Mouse (Mus musculus) liver, embryonic 12.5 days (tissue): ENCODE results near the gene Spsb2. TPM values are rescaled to one million over a fixed set of nuclear protein-coding genes. Genes with fewer than 3 reads are reported as not detected.

Experiments
- ATAC-seq: fragments of 200-750 bp; cut with Nextera tagmentation; 2 replicates; pipeline ENCODE4 v1.8.0; 2017; ENCODE audit warnings: moderate number of reproducible peaks, mild to moderate bottlenecking, moderate library complexity
- H3K27ac ChIP-seq: fragments of 300-500 bp; sonication (generic); 2 replicates; pipeline ENCODE4 v1.5.1; 2016; ENCODE audit warnings: mild to moderate bottlenecking
- H3K27me3 ChIP-seq: fragments of 300-500 bp; sonication (generic); replicated peaks from 2 replicates; pipeline ENCODE4 v1.6.1; 2016; ENCODE audit warnings: mild to moderate bottlenecking, moderate library complexity
- H3K36me3 ChIP-seq: fragments of 300-500 bp; sonication (generic); 2 replicates; pipeline ENCODE4 v1.6.1; 2016; ENCODE audit warnings: mild to moderate bottlenecking, moderate library complexity
- H3K4me1 ChIP-seq: fragments of 300-500 bp; sonication (generic); 2 replicates; pipeline ENCODE4 v1.6.1; 2016
- H3K4me2 ChIP-seq: fragments of 300-500 bp; sonication (generic); 2 replicates; pipeline ENCODE4 v1.6.1; 2016; ENCODE audit warnings: mild to moderate bottlenecking, moderate library complexity
- H3K4me3 ChIP-seq: fragments of 300-500 bp; sonication (generic); 2 replicates; pipeline ENCODE4 v1.5.1; 2016; ENCODE audit warnings: mild to moderate bottlenecking, moderate library complexity
- H3K9ac ChIP-seq: fragments of 300-500 bp; sonication (generic); 2 replicates; pipeline ENCODE4 v1.6.1; 2016; ENCODE audit warnings: mild to moderate bottlenecking, moderate library complexity
- H3K9me3 ChIP-seq: fragments of 300-500 bp; sonication (generic); replicated peaks from 2 replicates; pipeline ENCODE4 v1.6.1; 2016; ENCODE audit warnings: mild to moderate bottlenecking, moderate library complexity
- WGBS: fragments of 180-500 bp; shearing (Covaris S2); methylation state at CpG from one replicate; pipeline ENCODE4 v1.1.7; 2016; ENCODE audit not compliant: insufficient replicate concordance; 5-methylcytosine and 5-hydroxymethylcytosine counted together
- polyA plus RNA-seq: library from polyadenylated mRNA; unstranded; fragments of >200 nt; fragmentation: Nextera tagmentation; extraction: Ambion mirVana; gene quantifications from 2 replicates; pipeline ENCODE4 v1.2.1, GENCODE M21; 2016

Spsb2 gene
- 9.9 and 10.8 TPM in 2 replicates for polyA plus RNA-seq

GRCm38 (mm10) chr6:124808358-124809012 lies at the start of gene Spsb2:
TSS of gene Spsb2 (plus strand) at chr6:124808661.
- H3K4me2 ChIP-seq = peak within 1 kb of the TSS; percentile 93
- peaks cover 85% of the 10 kb centered on the region for H3K4me1 ChIP-seq
- no peaks in the 10 kb centered on the region for H3K27me3 ChIP-seq
- H3K9me3 ChIP-seq = no peaks in the 10 kb centered on the region
- peaks cover 32% of the 10 kb centered on the region for H3K36me3 ChIP-seq
- 3% methylated on average over 29 of the region's 29 CpGs for WGBS
- H3K4me3 ChIP-seq = peak within 1 kb of the TSS; percentile 72
- peak; percentile 63 for ATAC-seq
- H3K9ac ChIP-seq = peak within 1 kb of the TSS; percentile 84
- peak within 1 kb of the TSS; percentile 95 for H3K27ac ChIP-seq

GRCm38 (mm10) chr6:124758849-124759232 lies 49.6 kb upstream of the Spsb2 start:
- Histone ChIP-seq H3K27ac (no peak overlapping the region), H3K27me3 (peaks cover 98% of the 10 kb centered on the region)

GRCm38 (mm10) chr6:124759259-124759658 lies 49.2 kb upstream of the Spsb2 start:
- Histone ChIP-seq H3K4me1 (peaks cover 36% of the 10 kb centered on the region), H3K4me3 (no peak overlapping the region), H3K9me3 (no peaks in the 10 kb centered on the region), H3K27ac (no peak overlapping the region), H3K4me2 (0 out of 2 replicates have a peak overlapping the region, but pooled peaks have one; percentile 25), H3K27me3 (peaks cover 98% of the 10 kb centered on the region), H3K36me3 (no peaks in the 10 kb centered on the region), H3K9ac (0 out of 2 replicates have a peak overlapping the region, but pooled peaks have one; percentile 8)
- whole genome bisulfite sequencing = 6% methylated on average over 5 of the region's 5 CpGs
- ATAC-seq = no peak

More at GRCm38 (mm10) chr6:124758849-124759232, 49.6 kb upstream of the Spsb2 start:
- no peak overlapping the region for H3K4me3 ChIP-seq
- peaks cover 40% of the 10 kb centered on the region for H3K4me1 ChIP-seq
- 0 out of 2 replicates have a peak overlapping the region, but pooled peaks have one; percentile 8 for H3K9ac ChIP-seq
- 0 out of 2 replicates have a peak overlapping the region, but pooled peaks have one; percentile 25 for H3K4me2 ChIP-seq
- H3K9me3 ChIP-seq = no peaks in the 10 kb centered on the region
- no peak for ATAC-seq
- WGBS = 40% methylated on average over 2 of the region's 2 CpGs
- H3K36me3 ChIP-seq = no peaks in the 10 kb centered on the region

- WGBS = 76% methylated on average over 7 of the region's 7 CpGs
Observed at GRCm38 (mm10) chr6:124765951-124766350, 42.5 kb upstream of the Spsb2 start.

GRCm38 (mm10) chr6:124767536-124767919 lies 40.9 kb upstream of the Spsb2 start:
- H3K4me3 ChIP-seq = no peak overlapping the region
- ATAC-seq = no peak
- peaks cover 92% of the 10 kb centered on the region for H3K27me3 ChIP-seq
- WGBS = 68% methylated on average over 4 of the region's 4 CpGs
- no peak overlapping the region for H3K9ac ChIP-seq
- 0 out of 2 replicates have a peak overlapping the region, but pooled peaks have one; percentile 3 for H3K4me2 ChIP-seq
- H3K4me1 ChIP-seq = peaks cover 29% of the 10 kb centered on the region
- no peaks in the 10 kb centered on the region for H3K36me3 ChIP-seq
- H3K27ac ChIP-seq = no peak overlapping the region
- H3K9me3 ChIP-seq = no peaks in the 10 kb centered on the region

More at GRCm38 (mm10) chr6:124765951-124766350, 42.5 kb upstream of the Spsb2 start:
- ATAC-seq = no peak
- Histone ChIP-seq H3K4me2 (no peak overlapping the region), H3K36me3 (no peaks in the 10 kb centered on the region), H3K9me3 (no peaks in the 10 kb centered on the region), H3K27ac (no peak overlapping the region), H3K27me3 (peaks cover 95% of the 10 kb centered on the region), H3K9ac (no peak overlapping the region), H3K4me1 (peaks cover 29% of the 10 kb centered on the region), H3K4me3 (no peak overlapping the region)

- Histone ChIP-seq H3K4me3 (peak overlapping the region; percentile 53), H3K9ac (no peak overlapping the region), H3K36me3 (no peaks in the 10 kb centered on the region), H3K4me1 (peaks cover 29% of the 10 kb centered on the region), H3K4me2 (peak overlapping the region; percentile 75), H3K27me3 (peaks cover 92% of the 10 kb centered on the region), H3K9me3 (no peaks in the 10 kb centered on the region), H3K27ac (no peak overlapping the region)
- peak; percentile 30 for ATAC-seq
- WGBS = 22% methylated on average over 19 of the region's 19 CpGs
Observed at GRCm38 (mm10) chr6:124767920-124768703, 40.3 kb upstream of the Spsb2 start.

- no peak for ATAC-seq
- no peaks in the 10 kb centered on the region for H3K9me3 ChIP-seq
- peaks cover 29% of the 10 kb centered on the region for H3K4me1 ChIP-seq
- peaks cover 92% of the 10 kb centered on the region for H3K27me3 ChIP-seq
- H3K36me3 ChIP-seq = no peaks in the 10 kb centered on the region
- H3K4me3 ChIP-seq = peak overlapping the region; percentile 53
- H3K27ac ChIP-seq = no peak overlapping the region
- peak overlapping the region; percentile 75 for H3K4me2 ChIP-seq
- no peak overlapping the region for H3K9ac ChIP-seq
- 2% methylated on average over 9 of the region's 9 CpGs for WGBS
Observed at GRCm38 (mm10) chr6:124768704-124769044, 39.8 kb upstream of the Spsb2 start.

GRCm38 (mm10) chr6:124769101-124769765 lies 39.2 kb upstream of the Spsb2 start, which contains the start of gene Eno2:
TSS of gene Eno2 (minus strand) at chr6:124769673.
- Histone ChIP-seq H3K4me1 (peaks cover 29% of the 10 kb centered on the region), H3K36me3 (no peaks in the 10 kb centered on the region), H3K4me2 (peak within 1 kb of the TSS; percentile 75), H3K27ac (no peak within 1 kb of the TSS), H3K27me3 (peaks cover 89% of the 10 kb centered on the region), H3K9me3 (no peaks in the 10 kb centered on the region), H3K4me3 (peak within 1 kb of the TSS; percentile 53), H3K9ac (peak within 1 kb of the TSS; percentile 44; the same call in 1 of the 2 replicates)
- ATAC-seq = peak; percentile 35; the same call in 1 of the 2 replicates
- 2% methylated on average over 54 of the region's 54 CpGs for WGBS

- Histone ChIP-seq H3K4me2 (peak overlapping the region; percentile 75), H3K4me1 (peaks cover 29% of the 10 kb centered on the region), H3K36me3 (no peaks in the 10 kb centered on the region), H3K27ac (no peak overlapping the region), H3K9ac (no peak overlapping the region), H3K4me3 (peak overlapping the region; percentile 53; the same call in 1 of the 2 replicates), H3K27me3 (peaks cover 87% of the 10 kb centered on the region), H3K9me3 (no peaks in the 10 kb centered on the region)
- no peak for ATAC-seq
- WGBS = 23% methylated on average over 7 of the region's 7 CpGs
Observed at GRCm38 (mm10) chr6:124770013-124770412, 38.4 kb upstream of the Spsb2 start.

- H3K4me1 ChIP-seq = peaks cover 29% of the 10 kb centered on the region
- peaks cover 86% of the 10 kb centered on the region for H3K27me3 ChIP-seq
- H3K4me3 ChIP-seq = no peak overlapping the region
- H3K4me2 ChIP-seq = no peak overlapping the region
- H3K36me3 ChIP-seq = no peaks in the 10 kb centered on the region
- H3K9me3 ChIP-seq = no peaks in the 10 kb centered on the region
- H3K27ac ChIP-seq = no peak overlapping the region
- ATAC-seq = no peak
- 65% methylated on average over 15 of the region's 15 CpGs for WGBS
- no peak overlapping the region for H3K9ac ChIP-seq
Observed at GRCm38 (mm10) chr6:124770511-124770910, 38.0 kb upstream of the Spsb2 start.

GRCm38 (mm10) chr6:124779222-124779983 lies 29.1 kb upstream of the Spsb2 start, which contains the start of gene Lrrc23:
TSS of gene Lrrc23 (minus strand) at chr6:124779727.
- Histone ChIP-seq H3K4me2 (peak within 1 kb of the TSS; percentile 52), H3K27ac (no peak within 1 kb of the TSS), H3K36me3 (no peaks in the 10 kb centered on the region), H3K9ac (no peak within 1 kb of the TSS), H3K9me3 (no peaks in the 10 kb centered on the region), H3K4me1 (peaks cover 10% of the 10 kb centered on the region), H3K27me3 (peaks cover 66% of the 10 kb centered on the region), H3K4me3 (peak within 1 kb of the TSS; percentile 20)
- ATAC-seq = 0 out of 2 replicates have a peak, but pooled peaks have one; percentile 21
- WGBS = 3% methylated on average over 23 of the region's 23 CpGs
